Mouse (Mus musculus): Measurements from ENCODE around the gene Slc39a8.

Slc39a8 gene

GRCm38 (mm10) chr3:135845860-135846259 lies 20.8 kb downstream of the Slc39a8 start:
- DNase-seq (ENCODE audit: low read depth, low spot score), result no peak

DNA sequence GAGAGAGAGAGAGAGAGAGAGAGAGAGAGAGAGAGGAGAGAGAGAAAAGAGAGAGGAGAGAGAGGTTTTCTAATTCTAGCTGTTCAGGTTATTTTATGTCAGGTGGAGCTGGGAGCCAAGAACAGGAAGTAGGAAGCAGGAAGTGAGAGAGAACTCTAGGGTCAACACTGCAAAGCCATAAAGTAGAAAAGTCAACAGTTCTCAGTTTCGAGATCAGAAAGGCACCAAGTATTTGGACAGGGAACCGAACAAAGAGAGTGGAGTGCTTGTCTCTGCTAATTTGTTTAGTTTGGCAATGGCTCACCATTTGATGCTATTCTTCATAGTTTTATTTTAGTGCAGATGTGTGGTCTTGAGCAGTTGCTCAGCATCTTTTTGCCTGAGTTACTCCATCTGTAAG lies 26.5 kb downstream of the Slc39a8 start:
- no peak for DNase-seq (ENCODE audit: low read depth, low spot score)

DNA sequence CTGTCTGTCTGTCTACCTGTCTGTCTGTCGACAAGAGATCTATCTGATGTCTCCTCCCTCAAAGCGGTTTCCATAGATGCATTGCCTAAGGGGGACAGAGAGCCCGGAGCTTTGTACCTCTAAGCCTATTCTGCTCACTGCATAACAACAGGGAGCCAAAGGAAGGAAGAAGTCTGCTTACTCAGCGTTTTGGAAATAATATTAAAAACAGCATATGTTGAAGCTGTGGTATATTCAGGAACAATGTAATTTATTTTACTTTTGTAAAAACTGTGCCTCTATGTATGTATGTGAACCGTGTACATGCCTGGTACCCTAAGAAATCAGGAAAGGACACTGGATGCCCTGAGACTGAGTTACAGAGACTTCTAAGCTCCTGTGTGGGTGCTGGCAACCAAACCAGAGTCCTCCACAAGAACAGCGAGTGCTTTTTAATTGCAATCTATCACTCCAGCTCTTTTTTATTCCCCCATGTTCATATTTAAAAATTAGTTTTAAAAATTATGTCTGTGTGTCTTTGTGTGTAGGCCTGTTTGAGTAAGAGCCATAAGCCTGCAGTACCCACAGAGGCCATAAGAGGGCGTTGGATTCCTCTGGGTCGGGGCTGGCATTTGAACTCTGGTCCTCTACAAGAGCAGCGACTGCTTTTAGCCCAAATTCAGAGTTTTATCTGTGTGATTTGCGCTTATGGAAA lies 28.7 kb downstream of the Slc39a8 start:
- no peak for DNase-seq (ENCODE audit: low read depth, low spot score)

GRCm38 (mm10) chr3:135854298-135854984 lies 29.4 kb downstream of the Slc39a8 start:
- DNase-seq (ENCODE audit: low read depth, low spot score), result peak; percentile 27

- no peak for DNase-seq (ENCODE audit: low read depth, low spot score)
Measured at GRCm38 (mm10) chr3:135854985-135855340, 29.9 kb downstream of the Slc39a8 start.

DNA sequence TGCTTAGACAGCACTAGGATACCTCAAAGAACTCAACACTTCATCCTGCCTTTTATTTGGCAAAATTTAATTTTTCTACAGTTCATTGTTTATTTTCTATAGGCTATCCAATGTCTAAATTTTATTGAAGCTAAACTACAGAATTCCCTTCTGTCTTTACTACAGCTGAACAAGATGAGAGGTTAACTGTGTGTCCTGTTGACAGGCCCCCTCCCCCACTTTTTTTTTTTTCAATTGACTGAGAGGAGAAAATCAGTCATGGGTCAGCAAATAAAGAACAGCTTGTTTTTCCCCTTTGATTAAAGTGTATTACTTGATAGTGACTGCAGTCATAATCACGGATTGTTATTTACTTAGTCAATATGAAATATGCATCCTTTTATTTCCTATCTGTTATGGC lies 31.2 kb downstream of the Slc39a8 start:
- DNase-seq (ENCODE audit: low read depth, low spot score), result no peak

- DNase-seq (ENCODE audit: low read depth, low spot score), result no peak
Measured at GRCm38 (mm10) chr3:135857134-135857533, 32.1 kb downstream of the Slc39a8 start.

GRCm38 (mm10) chr3:135859431-135859830 lies 34.4 kb downstream of the Slc39a8 start:
- no peak for DNase-seq (ENCODE audit: low read depth, low spot score)

DNA sequence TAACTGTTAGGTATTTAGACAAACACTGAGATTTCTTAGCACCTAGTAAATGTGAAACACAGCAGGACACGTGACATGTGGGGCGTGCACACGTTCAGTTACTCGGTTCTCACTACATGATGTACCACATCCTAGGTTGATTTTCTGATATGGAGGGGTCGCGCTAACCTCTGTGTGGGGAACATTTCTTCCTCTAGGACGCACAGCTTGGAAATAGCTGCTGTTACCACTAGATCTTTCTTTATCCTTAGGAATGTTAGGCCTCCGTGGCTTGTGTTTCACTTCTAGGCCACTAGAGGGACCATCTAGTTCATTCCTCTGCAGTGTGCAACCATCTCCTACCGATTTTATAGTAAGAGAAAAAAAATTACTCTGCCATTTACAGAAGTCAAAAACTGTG lies 37.7 kb downstream of the Slc39a8 start:
- no peak for DNase-seq (ENCODE audit: low read depth, low spot score)

DNA sequence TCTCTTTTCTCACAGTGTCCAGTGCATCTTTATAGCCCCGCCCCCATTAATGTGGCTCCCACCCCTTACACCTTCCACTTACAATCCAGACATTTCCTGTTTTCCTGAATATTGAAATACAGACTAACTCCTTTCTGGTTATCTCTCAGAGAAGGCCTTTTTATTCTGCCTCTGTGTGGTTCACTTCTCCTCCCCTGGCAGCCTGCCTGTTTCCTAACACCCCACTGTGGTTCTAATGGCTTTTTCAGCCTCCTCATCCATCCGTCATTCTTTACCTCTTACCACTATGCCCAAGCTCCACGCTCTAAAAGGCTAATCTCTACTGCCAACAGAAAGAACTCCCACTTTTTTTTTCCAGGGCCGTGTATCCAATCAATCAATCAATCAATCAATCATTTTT lies 44.0 kb downstream of the Slc39a8 start:
- no peak for DNase-seq (ENCODE audit: low read depth, low spot score)

GRCm38 (mm10) chr3:135872325-135872724 lies 47.2 kb downstream of the Slc39a8 start:
- DNase-seq (ENCODE audit: low read depth, low spot score), result no peak

DNA sequence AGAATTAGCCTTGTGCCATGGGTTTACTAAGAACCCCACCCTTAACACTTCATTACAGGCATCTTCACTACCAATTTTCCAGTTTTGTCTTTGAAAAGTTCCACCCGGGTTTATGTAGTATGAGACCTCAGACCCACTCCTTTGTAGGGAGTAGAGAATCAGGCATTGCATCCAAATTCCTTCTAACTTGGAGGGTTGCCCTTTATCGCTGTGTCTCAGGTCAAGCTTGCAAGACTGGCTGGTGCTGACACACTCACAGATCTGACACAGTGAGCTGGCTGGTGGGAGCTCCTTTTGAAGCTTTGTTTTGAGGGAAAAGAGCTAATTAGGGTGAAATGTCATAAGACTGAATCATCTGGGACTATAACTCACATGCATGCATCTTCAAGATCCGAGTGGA lies 48.5 kb downstream of the Slc39a8 start:
- no peak for DNase-seq (ENCODE audit: low read depth, low spot score)

DNA sequence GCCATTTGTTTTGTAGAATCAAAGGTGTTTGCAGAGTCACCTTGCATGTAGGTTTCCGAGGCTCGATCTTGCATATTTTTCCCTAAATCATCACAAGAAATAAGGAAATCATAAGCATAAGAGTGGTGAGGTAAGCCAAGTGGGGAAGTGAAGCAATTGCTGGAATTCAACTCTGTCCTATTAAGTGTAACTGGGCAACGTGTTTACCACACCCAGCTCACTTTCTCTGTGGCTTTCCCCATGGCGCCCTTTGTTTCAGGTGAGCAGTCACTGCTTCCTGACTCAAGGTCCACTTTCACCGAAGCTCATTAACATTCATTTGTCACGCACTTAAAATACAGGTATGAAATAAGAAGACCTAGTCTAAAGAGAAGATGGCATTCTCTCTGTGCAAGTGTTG lies 53.0 kb downstream of the Slc39a8 start:
- DNase-seq (ENCODE audit: low read depth, low spot score), result no peak

DNA sequence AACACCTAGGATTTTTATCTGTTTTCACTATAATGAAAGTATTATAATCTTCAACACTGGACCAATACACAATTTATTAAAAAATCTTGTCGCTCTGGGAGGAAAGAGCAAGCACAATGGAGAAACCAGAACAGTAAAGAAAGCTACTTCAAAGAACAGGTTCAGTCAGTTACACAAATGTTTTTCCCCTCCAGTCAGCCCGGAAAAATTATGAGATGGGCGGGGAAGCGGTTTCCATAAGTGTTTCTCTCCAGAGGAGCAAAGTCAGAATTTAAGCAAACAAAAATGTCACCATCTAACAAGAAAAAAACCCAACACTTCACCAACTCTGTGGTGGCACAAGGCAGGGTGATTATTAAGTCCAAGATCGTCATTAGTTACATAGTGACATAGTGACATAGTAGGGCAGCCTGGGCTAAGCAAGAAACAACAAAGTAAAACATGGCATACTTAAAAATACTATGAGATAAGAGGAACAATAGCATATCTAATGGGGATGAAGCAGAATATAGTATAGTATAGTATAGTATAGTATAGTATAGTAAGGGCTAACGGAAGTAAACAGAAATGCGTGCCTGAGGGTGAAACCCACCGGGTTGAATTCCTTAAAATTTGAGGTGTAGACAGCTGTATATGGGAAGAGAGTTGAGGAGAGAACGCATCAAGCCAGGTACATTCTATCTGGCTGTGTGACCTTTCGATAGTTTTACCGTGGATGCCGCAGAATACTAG lies 61.0 kb downstream of the Slc39a8 start:
- DNase-seq (ENCODE audit: low read depth, low spot score), result no peak

GRCm38 (mm10) chr3:135886659-135887027 lies 61.6 kb downstream of the Slc39a8 start:
- DNase-seq (ENCODE audit: low read depth, low spot score), result no peak

GRCm38 (mm10) chr3:135887033-135887855 lies 62.2 kb downstream of the Slc39a8 start:
- DNase-seq (ENCODE audit: low read depth, low spot score), result no peak

- no peak for DNase-seq (ENCODE audit: low read depth, low spot score)
Measured at GRCm38 (mm10) chr3:135887856-135888155, 62.7 kb downstream of the Slc39a8 start.

DNA sequence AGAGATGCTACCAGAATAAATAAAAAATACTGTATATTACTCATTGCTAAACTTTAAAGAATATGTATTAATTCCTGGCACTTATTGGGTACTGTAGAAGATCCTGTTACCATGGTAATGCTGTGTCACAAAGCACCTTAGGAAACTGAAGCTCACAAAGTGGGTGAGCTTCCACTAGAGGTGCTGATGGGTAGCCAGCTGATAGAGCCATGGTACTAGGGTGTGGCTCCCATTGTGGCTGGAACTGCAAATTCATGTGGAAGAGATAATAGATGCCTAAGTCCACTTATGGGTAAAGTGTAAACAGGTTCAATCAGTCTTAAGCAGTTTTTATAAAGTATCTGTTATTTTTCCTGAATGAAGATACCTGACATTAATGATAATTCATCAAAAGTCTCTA lies 64.3 kb downstream of the Slc39a8 start:
- DNase-seq (ENCODE audit: low read depth, low spot score), result no peak

GRCm38 (mm10) chr3:135903366-135903765 lies 78.3 kb downstream of the Slc39a8 start:
- no peak for DNase-seq (ENCODE audit: low read depth, low spot score)

DNA sequence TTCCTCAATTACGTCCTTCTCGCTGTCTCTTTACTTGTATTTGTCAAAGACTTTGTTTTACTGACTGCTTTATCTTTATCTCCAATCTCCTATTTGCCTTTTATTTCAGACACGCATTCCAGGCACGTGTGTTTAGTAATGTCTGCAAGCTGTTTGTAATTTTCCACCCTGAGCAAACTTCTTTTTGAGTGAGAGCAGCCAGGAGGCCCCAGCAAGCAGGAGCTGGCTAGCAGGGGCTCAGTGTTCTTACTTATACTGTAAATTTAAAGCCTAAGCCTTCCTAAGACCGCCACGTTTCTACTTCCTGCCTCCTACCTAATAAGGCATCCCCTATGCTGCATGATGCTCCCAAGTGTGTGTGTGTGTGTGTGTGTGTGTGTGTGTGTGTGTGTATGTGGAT lies 79.8 kb downstream of the Slc39a8 start:
- DNase-seq (ENCODE audit: low read depth, low spot score), result no peak

DNA sequence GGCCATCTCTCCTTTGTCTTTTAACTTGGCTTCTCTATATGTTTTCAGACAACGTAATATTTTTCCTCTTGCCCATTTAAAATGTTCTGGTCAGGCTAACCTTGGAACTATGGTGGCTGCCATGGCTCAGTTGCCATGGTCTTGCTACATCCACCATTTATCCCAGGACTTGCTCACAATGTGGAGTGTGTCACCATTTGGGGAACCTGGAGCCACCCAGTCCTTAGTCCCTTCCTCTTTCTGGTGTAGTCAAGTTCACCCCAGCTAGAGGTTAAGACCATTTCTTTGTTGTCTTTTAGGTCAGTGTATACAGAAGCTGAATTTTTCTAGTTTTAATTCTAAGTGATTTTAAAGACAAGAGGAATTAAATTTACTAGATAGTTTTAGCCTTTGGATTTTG lies 80.7 kb downstream of the Slc39a8 start:
- no peak for DNase-seq (ENCODE audit: low read depth, low spot score)

DNA sequence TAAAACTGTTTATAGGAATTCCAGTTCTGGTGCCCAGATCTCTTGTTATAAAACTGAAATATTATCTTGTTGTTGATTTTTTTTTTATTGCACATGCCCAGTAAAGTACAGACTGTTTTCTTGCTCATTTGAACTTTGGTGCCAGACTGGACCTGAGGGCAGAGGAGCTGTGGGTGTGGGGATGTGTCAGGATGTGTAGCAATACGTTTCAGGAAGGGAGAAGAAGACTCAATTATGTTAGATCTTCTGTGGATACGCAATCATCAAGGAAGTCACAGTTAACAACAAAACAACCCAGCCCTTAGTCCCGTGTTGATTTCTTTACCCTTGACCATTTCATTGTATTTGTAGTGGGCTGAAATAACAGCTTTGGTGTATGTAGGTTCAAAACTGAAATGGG lies 81.9 kb downstream of the Slc39a8 start:
- no peak for DNase-seq (ENCODE audit: low read depth, low spot score)
